Mouse (Mus musculus) stomach, postnatal 0 days (tissue): ENCODE data around the gene Katnal1.

ENCODE experiments used
- CTCF ChIP-seq: IDR thresholded peaks from 2 replicates; pipeline ENCODE4 v1.5.1; 2016; ENCODE audit warnings: antibody characterized with exemption, low read depth, mild to moderate bottlenecking, moderate library complexity
- EP300 ChIP-seq: optimal IDR thresholded peaks from 2 replicates; pipeline ENCODE3; 2016; ENCODE audit warnings: antibody characterized with exemption

DNA sequence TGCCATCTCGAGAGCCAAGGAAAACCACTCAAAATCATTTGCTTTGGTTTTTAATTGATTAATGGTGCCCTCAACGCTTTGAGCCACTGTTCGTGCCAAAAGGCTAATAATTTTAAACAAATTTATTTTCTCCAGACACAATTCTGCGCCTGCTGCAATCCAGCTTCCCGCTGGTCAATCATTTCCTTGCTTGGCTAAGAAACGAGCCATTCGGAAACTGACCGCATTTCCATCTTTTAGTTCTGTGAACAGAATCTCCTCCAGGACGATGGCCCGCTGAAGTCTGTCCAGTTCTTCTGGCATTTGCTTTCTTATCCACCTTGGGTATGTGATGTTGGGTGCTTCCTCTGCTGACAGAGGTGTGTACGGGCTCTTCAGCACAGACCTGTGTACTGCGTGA, 4.5 kb downstream of the Katnal1 start:
- no peak for TF ChIP-seq CTCF
- TF ChIP-seq EP300, result no peak
